Mouse (Mus musculus): ENCODE data around the gene Alcam. TPM values are rescaled to one million over a fixed set of nuclear protein-coding genes. Genes with fewer than 3 reads are reported as not detected.

Gene Alcam
- total and polyA plus RNA-seq, 3 experiments, result not detected

DNA sequence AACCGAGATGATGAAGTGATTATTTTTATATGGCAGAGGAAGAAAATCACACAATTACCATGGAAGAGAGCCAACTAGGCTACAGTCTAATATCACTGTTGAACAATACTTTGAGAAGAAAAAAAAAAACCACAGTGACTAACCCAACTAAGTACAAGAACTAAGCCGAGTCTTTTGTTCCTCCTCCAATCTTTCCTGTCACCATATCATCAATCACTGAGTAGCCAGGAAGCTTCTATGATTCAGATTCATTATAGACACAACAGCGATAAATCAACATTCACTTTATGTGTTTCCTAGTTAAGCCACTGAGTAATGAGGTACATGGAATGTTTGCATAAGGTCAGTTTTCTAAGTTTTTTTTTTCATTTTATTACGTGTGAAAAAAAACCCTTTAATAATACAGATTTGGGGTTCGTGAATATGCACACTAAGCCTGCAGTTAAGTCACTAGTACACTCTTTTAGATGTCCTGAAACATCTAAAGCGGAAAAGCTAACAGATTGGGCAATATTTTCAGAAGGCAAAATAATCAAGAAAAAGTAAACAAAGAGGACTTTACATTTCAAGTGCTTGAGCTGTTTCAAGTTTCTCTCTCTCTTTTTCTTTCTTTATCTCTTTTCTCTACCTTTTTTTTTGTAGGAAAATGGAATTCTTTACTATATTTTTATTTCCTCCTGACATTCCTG lies 15.5 kb downstream of the Alcam start:
- DNase-seq (ENCODE audit: low read depth, low spot score), result no peak
- H3K9ac ChIP-seq (ENCODE audit: control insufficient read depth, low read depth, low read length, poor library complexity, severe bottlenecking), result no peak overlapping the region
- no peak for TF ChIP-seq RCOR1 (IDR thresholded peaks at IDR 0.05; ENCODE audit: low read depth, low read length)
- TF ChIP-seq SIN3A (IDR thresholded peaks at IDR 0.05; ENCODE audit: low read length), result no peak
- no peak for TF ChIP-seq EP300 (IDR thresholded peaks at IDR 0.05; ENCODE audit: low read depth in 1 of 2, low read length in 2 of 2)
- TF ChIP-seq NRF1 (IDR thresholded peaks at IDR 0.05; ENCODE audit: insufficient read depth, low read depth, low read length, poor library complexity, severe bottlenecking), result no peak
- no peak for TF ChIP-seq ZNF384 (IDR thresholded peaks at IDR 0.05; ENCODE audit: low read depth, low read length)
- no peak for TF ChIP-seq TCF12 (IDR thresholded peaks at IDR 0.05; ENCODE audit: low read depth, low read length)
- no peak for TF ChIP-seq ELF1 (IDR thresholded peaks at IDR 0.05; ENCODE audit: low read depth, low read length)
- no peak for TF ChIP-seq CHD1 (IDR thresholded peaks at IDR 0.05; ENCODE audit: low read depth, low read length)
- no peak for TF ChIP-seq KAT2A (conservative IDR thresholded peaks at IDR 0.05; ENCODE audit: low read depth, low read length)
- TF ChIP-seq POLR2A (IDR thresholded peaks at IDR 0.05; ENCODE audit: control insufficient read depth in 1 of 2, insufficient read depth in 1 of 2, low read depth in 1 of 2, low read length in 2 of 2, poor library complexity in 1 of 2), result no peak
- TF ChIP-seq BHLHE40 (IDR thresholded peaks at IDR 0.05; ENCODE audit: borderline replicate concordance, low read depth, low read length), result no peak
- TF ChIP-seq MYC (IDR thresholded peaks at IDR 0.05; ENCODE audit: low read depth, low read length), result no peak
- no peak for TF ChIP-seq USF2 (IDR thresholded peaks at IDR 0.05; ENCODE audit: borderline replicate concordance in 1 of 2, insufficient read depth in 1 of 2, low read depth in 1 of 2, low read length in 2 of 2)
- TF ChIP-seq MAZ (IDR thresholded peaks at IDR 0.05; ENCODE audit: low read depth, low read length), result no peak
- TF ChIP-seq ZC3H11A (IDR thresholded peaks at IDR 0.05; ENCODE audit: low read depth, low read length), result no peak

DNA sequence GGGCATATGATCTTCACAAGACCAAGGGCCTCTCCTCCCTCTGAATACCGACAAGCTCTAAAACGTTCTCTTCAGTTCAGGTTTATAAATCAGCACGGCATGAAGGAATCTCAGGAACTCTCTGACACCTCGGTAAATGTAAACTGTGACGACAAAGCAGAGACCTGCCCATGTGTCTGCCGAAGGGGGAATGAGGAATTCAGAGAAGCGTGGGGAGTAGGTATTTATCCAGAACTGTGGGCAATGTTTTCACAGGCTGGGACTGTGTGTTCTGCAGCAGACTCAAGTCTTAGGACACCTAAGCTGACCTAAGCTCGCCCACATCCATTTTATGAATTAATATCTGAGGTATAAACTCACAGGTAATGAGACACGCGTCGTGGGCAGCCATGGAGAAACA lies 20.7 kb downstream of the Alcam start:
- H3K4me3 ChIP-seq (ENCODE audit: control insufficient read depth in 1 of 2, insufficient read depth in 1 of 2, low read depth in 2 of 2, low read length in 2 of 2), result no peak overlapping the region
- no peaks in the 10 kb centered on the region for H3K27me3 ChIP-seq (ENCODE audit: control insufficient read depth in 1 of 2, insufficient read depth in 2 of 2, low read length in 2 of 2)
- H3K79me2 ChIP-seq (ENCODE audit: control insufficient read depth, insufficient read depth, low read length, poor library complexity), result no peaks in the 10 kb centered on the region
- H3K36me3 ChIP-seq (ENCODE audit: control insufficient read depth in 1 of 2, insufficient read depth in 2 of 2, low read length in 2 of 2), result no peaks in the 10 kb centered on the region
- H3K4me1 ChIP-seq (ENCODE audit: control insufficient read depth in 1 of 2, insufficient read depth in 2 of 2, low read length in 2 of 2), result no peaks in the 10 kb centered on the region
- no peaks in the 10 kb centered on the region for H3K9me3 ChIP-seq (replicated peaks; ENCODE audit: insufficient read depth, low read length)
- no peak overlapping the region for H3K9ac ChIP-seq (ENCODE audit: control insufficient read depth, low read depth, low read length, poor library complexity, severe bottlenecking)
- no peak overlapping the region for H3K27ac ChIP-seq (ENCODE audit: control insufficient read depth, low read depth, low read length)
- TF ChIP-seq ZNF384 (IDR thresholded peaks at IDR 0.05; ENCODE audit: low read depth, low read length), result no peak
- no peak for TF ChIP-seq UBTF (IDR thresholded peaks at IDR 0.05; ENCODE audit: borderline replicate concordance, insufficient read depth, low read depth, low read length)
- no peak for TF ChIP-seq KAT2A (conservative IDR thresholded peaks at IDR 0.05; ENCODE audit: low read depth, low read length)
- TF ChIP-seq RCOR1 (IDR thresholded peaks at IDR 0.05; ENCODE audit: low read depth, low read length), result no peak
- no peak for TF ChIP-seq POLR2AphosphoS5 (IDR thresholded peaks at IDR 0.05; ENCODE audit: borderline replicate concordance, low read depth, low read length)
- TF ChIP-seq USF1 (IDR thresholded peaks at IDR 0.05; ENCODE audit: low read depth, low read length), result no peak
- TF ChIP-seq GATA1 (IDR thresholded peaks at IDR 0.05; ENCODE audit: low read depth, low read length), result no peak
- no peak for TF ChIP-seq TCF12 (IDR thresholded peaks at IDR 0.05; ENCODE audit: low read depth, low read length)
- TF ChIP-seq MYB (IDR thresholded peaks at IDR 0.05; ENCODE audit: low read depth, low read length), result no peak
- no peak for TF ChIP-seq GABPA (IDR thresholded peaks at IDR 0.05; ENCODE audit: low read depth, low read length)
- no peak for TF ChIP-seq ETS1 (IDR thresholded peaks at IDR 0.05; ENCODE audit: low read depth, low read length)
- no peak for TF ChIP-seq SMC3 (IDR thresholded peaks at IDR 0.05; ENCODE audit: low read depth, low read length)
- TF ChIP-seq ELF1 (IDR thresholded peaks at IDR 0.05; ENCODE audit: low read depth, low read length), result no peak
- no peak for DNase-seq (ENCODE audit: low read depth, low spot score)

More for the DNA sequence above, 15.5 kb downstream of the Alcam start:
- Histone ChIP-seq H3K79me2 (ENCODE audit: control insufficient read depth, insufficient read depth, low read length, poor library complexity) (no peaks in the 10 kb centered on the region), H3K27me3 (ENCODE audit: control insufficient read depth in 1 of 2, insufficient read depth in 2 of 2, low read length in 2 of 2) (no peaks in the 10 kb centered on the region), H3K9me3 (replicated peaks; ENCODE audit: insufficient read depth, low read length) (no peaks in the 10 kb centered on the region), H3K4me3 (ENCODE audit: control insufficient read depth in 1 of 2, insufficient read depth in 1 of 2, low read depth in 2 of 2, low read length in 2 of 2) (no peak overlapping the region), H3K36me3 (ENCODE audit: control insufficient read depth in 1 of 2, insufficient read depth in 2 of 2, low read length in 2 of 2) (no peaks in the 10 kb centered on the region), H3K4me1 (ENCODE audit: control insufficient read depth in 1 of 2, insufficient read depth in 2 of 2, low read length in 2 of 2) (no peaks in the 10 kb centered on the region), H3K27ac (ENCODE audit: control insufficient read depth, low read depth, low read length) (no peak overlapping the region)
